Mouse (Mus musculus) gastrocnemius, adult 18-20 months (tissue): Measurements from ENCODE around the gene Meox2. TPM values are rescaled to one million over a fixed set of nuclear protein-coding genes. Genes with fewer than 3 reads are reported as not detected.

Source experiments
- total RNA-seq, 2 experiments: library from RNA; stranded (reverse); gene quantifications; 2 replicates each; pipeline ENCODE4 v1.2.3; 2021

Meox2 gene
- total RNA-seq, 2 experiments from 2014 or later, result 4.7 to 10.7 TPM

Other genes with a start within 250 kb of the Meox2 start
- gene Agmo, start 133.1 kb downstream of the Meox2 start, total RNA-seq, result 1 to 10 TPM; 1.3 to 1.6 TPM